Mouse (Mus musculus) gastrocnemius, adult 8-10 months (tissue): ENCODE results near the gene Minpp1. TPM values are rescaled to one million over a fixed set of nuclear protein-coding genes. Genes with fewer than 3 reads are reported as not detected.

Experiments used
- DNase-seq, 2 experiments: peaks; one replicate each; pipeline ENCODE4 v3.0.0; 2022; ENCODE audit warnings: low spot score in 2 of 2
- total RNA-seq, 4 experiments: library from RNA; stranded (reverse); gene quantifications; 2 replicates each; pipeline ENCODE4 v1.2.4; 2022

Minpp1 gene
- total RNA-seq, 4 experiments from 2014 or later, result 14.1 to 16.8 (median 16.1) TPM

- DNase-seq, result no peak
These were observed 3.8 kb downstream of the Minpp1 start for GRCm38 (mm10) chr19:32489166-32489895.

- no peak for DNase-seq
These were observed 5.4 kb downstream of the Minpp1 start for GRCm38 (mm10) chr19:32490976-32491375.

DNA sequence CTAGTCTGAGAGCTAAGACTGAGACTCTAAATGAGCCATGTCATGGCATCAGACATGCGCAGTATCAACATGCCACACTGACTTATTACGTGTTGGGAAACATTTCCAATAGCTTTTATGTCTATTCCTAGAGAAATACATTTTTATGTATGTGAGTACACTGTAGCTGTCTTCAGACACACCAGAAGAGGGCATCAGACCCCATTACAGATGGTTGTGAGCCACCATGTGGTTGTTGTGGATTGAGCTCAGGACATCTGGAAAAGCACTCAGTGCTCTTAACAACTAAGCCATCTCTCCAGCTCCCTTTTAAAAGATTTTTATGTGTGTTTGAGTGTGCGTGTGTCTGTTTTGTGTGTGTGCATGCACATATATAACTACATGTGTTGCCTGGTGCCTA lies 6.8 kb downstream of the Minpp1 start:
- no peak for DNase-seq

GRCm38 (mm10) chr19:32492981-32493380 lies 7.4 kb downstream of the Minpp1 start:
- no peak for DNase-seq

GRCm38 (mm10) chr19:32493471-32493870 lies 7.9 kb downstream of the Minpp1 start:
- no peak for DNase-seq

DNA sequence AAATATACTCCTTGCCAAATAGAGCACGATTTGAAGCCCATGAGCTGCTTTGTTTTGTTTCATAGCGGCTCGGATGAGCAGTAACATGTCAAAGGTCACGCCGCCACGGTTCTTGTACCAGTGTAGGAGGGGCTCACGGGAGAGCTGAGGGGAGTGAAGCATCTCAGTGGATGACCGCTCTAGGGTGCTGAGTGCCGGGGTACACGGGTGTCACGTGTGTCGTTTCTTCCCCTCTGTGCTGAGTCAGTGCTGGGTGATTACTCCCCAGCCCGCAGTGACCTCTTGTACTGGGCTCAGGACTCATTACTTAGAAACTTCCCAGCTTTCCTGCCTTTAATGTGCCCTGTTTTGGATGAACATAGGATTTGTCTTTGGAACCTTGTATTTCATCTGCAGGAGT lies 9.0 kb downstream of the Minpp1 start:
- DNase-seq, result no peak

- DNase-seq, result no peak
These were observed 9.5 kb downstream of the Minpp1 start for GRCm38 (mm10) chr19:32495034-32495433.

- DNase-seq, result no peak
These were observed 11.8 kb downstream of the Minpp1 start for GRCm38 (mm10) chr19:32497411-32497810.

GRCm38 (mm10) chr19:32498002-32498401 lies 12.4 kb downstream of the Minpp1 start:
- no peak for DNase-seq

DNA sequence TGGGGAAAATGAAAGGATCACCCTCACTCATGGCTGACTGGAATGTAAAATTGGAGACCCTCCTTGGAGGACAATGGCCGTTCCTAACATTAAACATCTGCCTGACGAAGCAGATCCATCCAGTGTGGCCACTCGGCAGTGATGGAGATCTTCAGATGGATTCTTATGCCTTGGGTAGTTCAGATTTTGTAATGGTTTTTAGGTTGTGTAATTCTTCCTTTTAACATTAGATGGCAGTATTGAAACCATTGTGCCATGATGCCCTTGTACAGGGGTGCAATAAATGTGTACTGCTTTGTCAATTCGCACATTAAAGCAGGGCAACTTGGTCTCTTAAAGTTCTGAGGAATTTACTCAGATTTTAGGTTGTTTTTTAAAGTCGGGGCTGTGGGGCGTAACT lies 15.8 kb downstream of the Minpp1 start:
- DNase-seq, result no peak

DNA sequence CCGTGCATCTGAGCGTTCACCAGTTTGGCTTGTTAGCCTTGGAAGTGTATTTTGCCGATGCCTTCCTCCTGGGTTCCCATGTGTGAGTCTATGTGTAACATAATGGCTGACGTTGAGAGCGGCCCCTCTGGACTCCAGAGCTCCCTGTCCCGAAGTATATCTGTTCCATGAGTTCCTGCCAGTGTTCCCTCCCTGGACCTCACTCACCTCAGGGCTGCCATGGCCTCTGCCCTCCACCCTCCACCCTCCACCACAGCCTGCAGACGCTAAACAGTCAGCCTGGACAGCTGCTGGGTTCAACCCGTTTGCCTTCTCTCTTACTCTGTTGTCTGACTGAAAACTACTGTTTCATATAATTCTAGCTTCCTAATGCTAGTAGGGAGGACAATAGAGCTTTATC lies 20.5 kb downstream of the Minpp1 start:
- no peak for DNase-seq

DNA sequence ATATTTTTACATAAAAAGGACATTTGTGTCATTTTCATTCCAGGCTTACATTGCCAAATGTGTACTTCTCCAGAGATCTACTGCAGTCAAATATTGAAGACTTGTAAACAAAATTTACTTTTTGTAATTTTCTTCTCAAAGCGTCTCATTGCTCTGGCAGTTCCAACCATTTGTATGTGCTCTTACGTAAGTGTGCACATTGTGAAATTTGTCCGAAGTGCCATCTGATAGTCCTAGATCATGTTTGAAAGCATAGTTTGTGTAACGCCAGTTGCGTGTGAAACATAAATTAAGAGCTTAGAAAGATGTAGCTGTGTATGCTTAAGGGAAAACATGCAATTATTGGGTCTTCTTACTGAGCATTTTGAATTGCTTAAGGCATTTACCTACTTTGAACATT lies 20.9 kb downstream of the Minpp1 start:
- DNase-seq, result no peak

DNA sequence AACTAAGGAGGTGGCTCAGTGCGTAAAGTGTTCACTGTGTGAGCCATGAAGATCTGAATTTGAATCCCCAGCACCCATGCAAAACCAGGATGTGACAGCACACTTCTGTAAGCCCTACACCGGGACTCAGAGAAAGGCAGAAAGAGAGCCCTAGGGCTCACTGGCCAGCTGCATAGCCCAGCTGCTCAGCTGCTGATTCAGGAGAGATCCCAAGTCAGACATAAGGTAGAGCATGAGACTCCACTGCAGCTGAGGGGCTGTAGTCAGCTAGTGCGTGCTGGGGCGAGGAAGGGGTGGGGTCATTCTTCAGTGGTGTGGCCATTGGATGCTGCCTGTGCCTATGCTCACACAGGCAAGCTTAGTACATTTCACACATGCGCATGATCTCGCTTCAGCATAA lies 21.5 kb downstream of the Minpp1 start:
- no peak for DNase-seq

- DNase-seq, result no peak
These were observed 22.0 kb downstream of the Minpp1 start for GRCm38 (mm10) chr19:32507526-32507925.

- no peak for DNase-seq
These were observed 24.7 kb downstream of the Minpp1 start for GRCm38 (mm10) chr19:32510267-32510666.

DNA sequence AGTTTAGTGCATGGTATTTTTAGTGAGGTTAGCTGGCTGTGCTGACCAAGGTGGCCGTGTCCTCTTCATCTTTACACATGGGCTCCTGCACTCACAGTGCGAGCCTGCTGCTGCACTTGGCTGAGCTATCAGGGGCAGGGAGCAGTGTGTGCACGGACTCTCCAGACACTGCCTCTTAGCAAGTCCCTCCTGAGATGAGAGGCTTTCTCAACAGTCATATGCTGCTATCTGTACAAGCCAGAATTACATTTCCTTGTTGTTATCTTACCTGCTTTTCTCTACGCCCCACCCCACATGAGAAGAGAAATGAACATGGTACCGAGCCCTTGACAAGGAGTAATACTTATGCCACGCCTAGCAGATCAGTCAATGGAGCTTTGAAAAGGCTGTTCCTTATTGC lies 25.4 kb downstream of the Minpp1 start:
- DNase-seq, result no peak

DNA sequence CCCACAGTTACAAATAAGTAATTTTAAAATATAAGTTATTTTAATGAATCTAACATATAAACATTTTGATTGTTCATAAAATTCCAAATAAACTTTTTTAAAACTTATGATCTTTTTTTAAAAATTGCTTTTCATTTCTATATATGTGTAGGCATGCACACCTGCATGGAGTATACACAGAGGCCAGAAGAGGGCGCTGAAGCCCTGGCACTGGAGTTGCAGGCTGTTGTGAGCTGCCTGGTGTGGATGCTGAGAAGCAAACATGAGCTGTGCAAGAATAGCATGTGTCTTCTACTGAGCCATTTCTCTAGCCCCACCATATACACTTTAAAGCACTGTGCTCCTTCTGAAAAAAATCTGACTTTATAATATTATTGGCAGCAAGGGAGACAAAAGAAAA lies 26.9 kb downstream of the Minpp1 start:
- no peak for DNase-seq

- DNase-seq, result no peak
These were observed 31.0 kb downstream of the Minpp1 start for GRCm38 (mm10) chr19:32516575-32516974.

DNA sequence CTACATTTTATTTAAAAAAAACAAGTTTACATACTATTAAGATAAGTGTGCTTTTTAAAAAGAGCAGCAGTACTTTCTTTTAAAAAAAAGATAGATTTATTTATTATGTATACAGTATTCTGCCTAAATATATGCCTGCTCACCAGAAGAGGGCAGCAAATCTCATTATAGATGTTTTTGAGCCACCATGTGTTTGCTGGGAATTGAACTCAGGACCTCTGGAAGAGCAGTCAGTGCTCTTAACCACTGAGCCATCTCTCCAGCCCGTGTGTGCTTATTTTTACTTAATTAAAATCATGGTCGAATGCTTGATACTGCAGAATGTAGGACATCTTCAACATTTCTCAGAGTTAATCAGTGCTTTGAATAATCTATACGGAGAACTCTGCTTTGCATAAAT lies 35.9 kb downstream of the Minpp1 start:
- DNase-seq, result no peak

- DNase-seq, result no peak
These were observed 36.7 kb downstream of the Minpp1 start for GRCm38 (mm10) chr19:32522247-32522646.

DNA sequence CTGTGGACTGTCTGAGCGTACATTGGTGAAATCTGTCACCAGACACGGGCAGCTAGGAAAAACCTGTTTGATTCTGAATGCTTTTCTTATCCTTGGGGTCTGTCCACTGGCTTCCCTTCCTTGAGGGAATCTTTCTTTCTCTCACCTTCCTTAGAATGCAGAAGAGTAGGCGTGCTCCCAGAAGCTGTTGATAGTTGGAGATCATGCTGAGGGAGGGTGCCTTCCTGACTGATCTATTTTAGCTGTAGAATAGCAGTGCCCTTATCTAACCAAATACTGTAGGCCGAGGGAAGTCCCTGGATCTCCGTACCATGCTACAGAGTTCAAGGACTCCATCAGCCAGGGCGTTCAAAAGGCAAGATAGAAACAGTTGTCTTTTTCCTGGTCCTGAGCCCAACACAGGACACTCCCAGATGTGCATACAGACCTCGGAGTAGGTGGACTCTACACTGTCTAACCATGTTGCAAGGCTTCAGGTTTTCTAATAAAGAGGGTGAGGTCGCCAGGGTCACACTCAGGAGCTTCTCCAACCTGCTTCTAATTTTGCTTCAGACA lies 37.3 kb downstream of the Minpp1 start:
- DNase-seq, result no peak

- no peak for DNase-seq
These were observed 38.4 kb downstream of the Minpp1 start for GRCm38 (mm10) chr19:32523769-32524515.

DNA sequence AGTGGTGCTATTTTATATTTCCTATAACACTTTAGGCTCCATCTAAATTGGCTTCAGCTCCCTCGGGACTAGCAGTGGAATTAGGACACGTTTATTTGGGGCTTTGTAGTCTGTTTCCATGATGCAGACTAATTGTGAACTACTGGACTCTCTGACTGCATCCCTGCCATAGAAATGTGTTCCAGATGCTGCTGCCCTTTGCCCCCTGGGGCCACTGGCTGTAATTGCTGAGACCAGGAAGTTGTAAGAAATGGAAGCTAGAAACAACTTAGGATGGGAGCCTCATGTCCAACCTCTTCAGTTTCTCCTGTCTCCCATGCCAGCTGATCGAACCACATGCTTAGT lies 38.9 kb downstream of the Minpp1 start:
- DNase-seq, result no peak
